Mouse (Mus musculus) hindbrain, embryonic 10.5 days (tissue): ENCODE data around the gene Trpm1. TPM values are rescaled to one million over a fixed set of nuclear protein-coding genes. Genes with fewer than 3 reads are reported as not detected.

ENCODE experiments used
- DNase-seq: peaks from one replicate; pipeline ENCODE4 v3.0.0-alpha.2; 2017; ENCODE audit warnings: low spot score
- H3K27ac ChIP-seq: fragments of 300-500 bp; sonication (generic); 2 replicates; pipeline ENCODE4 v1.5.1; 2016; ENCODE audit warnings: mild to moderate bottlenecking, moderate library complexity
- H3K27me3 ChIP-seq: fragments of 300-500 bp; sonication (generic); 2 replicates; pipeline ENCODE4 v1.6.1; 2016; ENCODE audit warnings: mild to moderate bottlenecking; ENCODE audit not compliant: poor library complexity, insufficient read depth, severe bottlenecking
- H3K36me3 ChIP-seq: fragments of 300-500 bp; sonication (generic); 2 replicates; pipeline ENCODE4 v1.6.1; 2016; ENCODE audit warnings: mild to moderate bottlenecking, moderate library complexity
- H3K4me1 ChIP-seq: fragments of 300-500 bp; sonication (generic); replicated peaks from 2 replicates; pipeline ENCODE4 v1.6.1; 2016; ENCODE audit warnings: mild to moderate bottlenecking
- H3K4me3 ChIP-seq: fragments of 300-500 bp; sonication (generic); 2 replicates; pipeline ENCODE4 v1.5.1; 2016; ENCODE audit warnings: mild to moderate bottlenecking, moderate library complexity
- H3K9me3 ChIP-seq: fragments of 300-500 bp; sonication (generic); 2 replicates; pipeline ENCODE4 v1.6.1; 2016; ENCODE audit warnings: mild to moderate bottlenecking, moderate library complexity
- WGBS: fragments of 180-500 bp; shearing (Covaris S2); methylation state at CpG from one replicate; pipeline ENCODE4 v1.1.7; 2016; 5-methylcytosine and 5-hydroxymethylcytosine counted together
- microRNA counts: library from miRNA; unstranded; fragments of <30 nt; microRNA quantifications from one replicate; lab custom pipeline; 2017
- polyA plus RNA-seq: library from polyadenylated mRNA; unstranded; fragments of >200 nt; fragmentation: Nextera tagmentation; extraction: Ambion mirVana; gene quantifications from 2 replicates; pipeline ENCODE4 v1.2.1, GENCODE M21; 2016

The Trpm1 gene
- polyA plus RNA-seq, 1 experiment from 2014 or later = 2.0 TPM

DNA sequence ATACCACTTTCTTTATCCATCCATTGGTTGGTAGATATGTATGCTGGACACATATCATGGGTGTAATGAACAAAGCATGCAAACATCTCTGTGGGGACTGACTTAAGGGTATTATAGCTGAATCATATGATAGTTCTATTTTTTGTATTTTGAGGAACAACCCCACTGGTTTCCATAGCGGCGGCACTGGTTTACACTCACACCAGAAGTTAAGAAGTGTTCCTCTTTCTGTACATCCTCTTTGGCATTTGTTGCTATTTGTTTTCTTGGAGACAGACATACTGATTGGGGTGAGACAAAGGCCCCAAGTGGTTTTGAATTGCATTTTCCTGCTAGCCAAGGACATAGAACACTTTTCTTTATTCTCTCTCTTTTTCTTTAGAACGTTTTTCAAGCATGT, 125.9 kb downstream of the Trpm1 start:
- no peaks in the 10 kb centered on the region for H3K27me3 ChIP-seq
- no peak overlapping the region for H3K27ac ChIP-seq
- H3K36me3 ChIP-seq = no peaks in the 10 kb centered on the region
- no peak for DNase-seq
- H3K4me3 ChIP-seq = no peak overlapping the region
- WGBS = 82% methylated on average over 3 of the region's 3 CpGs
- H3K9me3 ChIP-seq = no peaks in the 10 kb centered on the region
- peaks cover 11% of the 10 kb centered on the region for H3K4me1 ChIP-seq

DNA sequence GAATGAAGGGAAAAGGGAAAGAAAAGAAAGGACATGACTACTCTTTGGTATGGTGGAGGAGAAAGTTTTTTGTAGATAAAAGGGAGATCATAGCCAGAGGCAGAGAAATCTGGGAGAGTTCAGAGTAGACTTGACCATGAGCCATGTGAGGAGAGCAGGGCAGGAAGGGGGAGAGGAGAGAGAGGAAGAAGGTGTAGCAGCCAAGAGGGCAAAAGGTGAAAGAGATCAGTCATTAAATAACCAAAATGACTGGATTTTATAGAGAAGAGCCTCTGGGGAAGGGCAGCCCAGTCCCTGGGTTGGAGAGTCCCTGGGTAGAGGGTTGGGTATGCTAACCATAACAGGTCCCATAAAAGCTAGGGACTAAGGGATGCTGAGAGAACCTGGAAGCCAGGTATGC, 132.9 kb downstream of the Trpm1 start:
- peak overlapping the region; percentile 93 for H3K27ac ChIP-seq
- H3K27me3 ChIP-seq = no peaks in the 10 kb centered on the region
- H3K9me3 ChIP-seq = no peaks in the 10 kb centered on the region
- 0 out of 2 replicates have a peak, but pooled peaks cover 3% of the 10 kb centered on the region for H3K36me3 ChIP-seq
- peak overlapping the region; percentile 79 for H3K4me3 ChIP-seq
- no peak for DNase-seq
- peaks cover 22% of the 10 kb centered on the region for H3K4me1 ChIP-seq

DNA sequence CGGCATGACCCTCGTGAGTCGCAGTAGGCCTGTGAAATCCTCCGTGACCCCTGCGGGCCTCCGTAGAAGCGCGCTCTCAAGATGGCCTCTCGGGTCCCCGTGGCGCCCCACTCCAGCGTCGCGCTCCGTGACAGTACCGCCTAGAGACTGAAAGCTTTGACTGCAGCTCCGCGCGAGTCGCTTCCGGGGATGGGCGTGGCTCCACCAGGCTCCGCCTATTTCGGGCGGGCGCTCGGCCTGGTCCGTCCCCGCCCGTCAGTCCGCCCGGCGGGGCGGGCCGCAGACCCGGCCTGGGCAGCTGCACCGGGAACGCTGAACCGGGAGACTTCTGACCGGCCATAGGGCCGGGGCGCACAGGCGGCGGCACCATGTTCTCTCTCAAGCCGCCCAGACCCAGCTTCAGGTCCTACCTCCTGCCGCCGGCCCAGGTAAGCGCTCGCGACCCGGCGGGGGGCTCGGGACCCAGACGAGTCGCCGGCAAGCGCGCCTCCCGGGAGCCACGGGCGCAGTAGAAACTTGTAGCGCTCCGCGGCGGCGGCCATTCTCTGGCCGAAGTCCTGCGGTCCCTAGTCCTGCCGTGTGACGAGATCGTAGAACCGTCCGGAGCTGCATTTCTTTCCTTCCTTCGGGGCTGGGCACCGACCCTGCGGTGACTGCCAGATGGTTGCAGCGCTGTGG, 133.9 kb downstream of the Trpm1 start, which contains the start of gene Mtmr10:
Mtmr10 (plus strand) TSS at position 240 of the 678 bp plus-strand sequence.
- peaks cover 26% of the 10 kb centered on the region for H3K4me1 ChIP-seq
- H3K4me3 ChIP-seq = peak within 1 kb of the TSS; percentile 79
- H3K9me3 ChIP-seq = no peaks in the 10 kb centered on the region
- H3K27ac ChIP-seq = peak within 1 kb of the TSS; percentile 93
- DNase-seq = peak; percentile 97
- H3K27me3 ChIP-seq = no peaks in the 10 kb centered on the region
- H3K36me3 ChIP-seq = peaks cover 12% of the 10 kb centered on the region; the same call in 1 of the 2 replicates
- under 1% methylated on average over 77 of the region's 77 CpGs for WGBS

DNA sequence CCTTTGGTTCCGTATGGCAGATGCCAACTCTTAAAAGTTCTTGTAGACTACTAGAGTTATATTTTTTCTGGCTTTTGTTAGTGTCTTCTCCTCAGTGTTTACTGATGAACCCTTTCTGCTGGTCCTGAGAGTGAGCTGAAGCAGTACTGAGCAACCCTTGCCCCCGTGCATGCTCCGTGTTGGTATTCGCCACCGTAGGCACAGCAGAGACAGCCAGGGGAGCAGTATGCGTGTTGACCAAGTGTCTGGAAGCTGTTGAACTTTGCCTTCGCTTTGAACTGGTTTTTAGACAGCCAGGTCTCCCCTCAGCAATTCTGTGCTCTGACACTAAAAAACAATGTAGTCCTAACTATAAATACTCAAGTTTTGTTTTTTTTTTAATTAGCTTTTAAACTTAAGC, 135.8 kb downstream of the Trpm1 start:
- Histone ChIP-seq H3K36me3 (peaks cover 13% of the 10 kb centered on the region; the same call in 1 of the 2 replicates), H3K27ac (no peak overlapping the region), H3K4me1 (peaks cover 28% of the 10 kb centered on the region), H3K4me3 (no peak overlapping the region), H3K9me3 (no peaks in the 10 kb centered on the region), H3K27me3 (no peaks in the 10 kb centered on the region)
- WGBS = 92% methylated on average over 7 of the region's 7 CpGs
- DNase-seq = no peak

DNA sequence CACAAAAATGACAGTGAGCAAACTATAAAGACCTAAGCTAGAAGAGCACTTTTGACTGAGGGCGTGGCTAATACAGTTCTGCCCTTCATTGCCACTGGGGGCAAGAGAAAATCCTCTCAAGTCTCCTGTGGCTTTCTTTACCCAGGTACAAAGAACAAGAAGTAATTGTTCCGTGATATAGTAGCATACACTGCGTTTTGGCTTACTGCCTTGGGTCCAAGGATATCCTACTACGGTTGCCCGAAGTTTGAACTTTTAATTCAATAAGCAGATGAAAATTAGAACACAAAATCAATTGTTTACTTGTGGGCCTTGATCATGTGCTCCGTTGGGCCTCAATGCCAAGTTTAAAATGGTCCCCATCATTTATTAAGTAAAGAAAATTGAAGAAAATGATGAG, 136.8 kb downstream of the Trpm1 start:
- no peak overlapping the region for H3K27ac ChIP-seq
- 92% methylated on average over 6 of the region's 6 CpGs for WGBS
- DNase-seq = no peak
- H3K4me3 ChIP-seq = no peak overlapping the region
- no peaks in the 10 kb centered on the region for H3K9me3 ChIP-seq
- no peaks in the 10 kb centered on the region for H3K27me3 ChIP-seq
- H3K36me3 ChIP-seq = peaks cover 13% of the 10 kb centered on the region; the same call in 1 of the 2 replicates
- peaks cover 28% of the 10 kb centered on the region for H3K4me1 ChIP-seq

DNA sequence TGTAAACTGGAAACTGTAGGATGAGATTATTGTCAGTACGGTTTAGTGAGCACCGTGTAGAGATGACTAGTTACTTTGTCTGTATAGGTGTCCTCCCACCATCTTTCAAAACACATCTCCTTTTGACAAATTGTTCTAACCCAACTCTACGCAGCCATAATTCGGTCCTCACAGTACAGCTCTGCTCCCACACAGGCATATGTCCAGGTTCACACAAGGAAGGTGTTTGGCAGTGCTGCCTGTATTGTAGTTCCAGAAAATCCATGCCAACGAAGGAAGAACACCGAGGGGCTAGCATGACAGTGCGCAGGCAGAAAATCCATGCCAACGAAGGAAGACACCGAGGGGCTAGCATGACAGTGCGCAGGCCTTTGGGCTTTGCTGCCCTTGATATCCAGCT, 138.1 kb downstream of the Trpm1 start:
- H3K27ac ChIP-seq = no peak overlapping the region
- no peaks in the 10 kb centered on the region for H3K27me3 ChIP-seq
- peaks cover 31% of the 10 kb centered on the region for H3K4me1 ChIP-seq
- no peak for DNase-seq
- H3K4me3 ChIP-seq = no peak overlapping the region
- no peaks in the 10 kb centered on the region for H3K9me3 ChIP-seq
- WGBS = 95% methylated on average over 10 of the region's 10 CpGs
- peaks cover 13% of the 10 kb centered on the region; the same call in 1 of the 2 replicates for H3K36me3 ChIP-seq

DNA sequence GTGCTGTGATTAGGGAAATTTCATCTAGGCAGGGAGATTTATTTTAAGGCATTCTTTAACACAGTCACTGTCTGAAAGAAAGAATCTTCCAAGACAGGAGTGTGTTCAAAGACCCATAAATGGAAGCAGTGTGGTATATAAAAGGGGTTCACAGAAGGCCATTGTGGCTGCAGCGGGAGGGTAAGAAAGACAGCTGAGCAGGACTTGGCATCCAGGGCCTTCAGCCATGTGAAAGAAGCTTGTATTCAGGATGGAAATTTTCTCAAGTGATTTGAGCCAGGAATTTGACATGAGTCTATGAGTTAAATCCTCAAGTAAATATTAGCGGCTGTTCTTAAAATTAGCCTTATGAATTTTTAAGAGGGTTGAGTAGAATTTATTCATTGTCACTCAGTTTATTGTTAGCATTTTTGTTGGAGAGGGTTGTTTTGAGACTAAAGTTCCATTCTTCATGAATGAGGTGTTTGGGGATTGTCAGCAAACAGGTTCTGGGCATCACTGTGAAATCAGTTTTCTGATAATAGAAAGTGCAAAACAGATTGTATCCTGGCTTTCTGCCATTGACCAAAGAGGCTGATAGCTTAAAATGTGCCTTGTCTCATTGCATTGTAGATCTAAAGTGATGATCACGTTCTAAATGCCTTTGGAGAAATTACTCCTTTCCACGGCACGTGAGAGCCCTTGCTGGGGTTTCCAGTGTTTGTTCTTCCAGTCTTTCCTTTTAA, 142.8 kb downstream of the Trpm1 start:
- 63% methylated on average over 5 of the region's 5 CpGs for WGBS
- no peak overlapping the region for H3K4me3 ChIP-seq
- no peak for DNase-seq
- H3K27me3 ChIP-seq = no peaks in the 10 kb centered on the region
- H3K27ac ChIP-seq = no peak overlapping the region
- no peaks in the 10 kb centered on the region for H3K9me3 ChIP-seq
- peaks cover 33% of the 10 kb centered on the region for H3K36me3 ChIP-seq
- H3K4me1 ChIP-seq = peaks cover 19% of the 10 kb centered on the region; the same call in 1 of the 2 replicates

DNA sequence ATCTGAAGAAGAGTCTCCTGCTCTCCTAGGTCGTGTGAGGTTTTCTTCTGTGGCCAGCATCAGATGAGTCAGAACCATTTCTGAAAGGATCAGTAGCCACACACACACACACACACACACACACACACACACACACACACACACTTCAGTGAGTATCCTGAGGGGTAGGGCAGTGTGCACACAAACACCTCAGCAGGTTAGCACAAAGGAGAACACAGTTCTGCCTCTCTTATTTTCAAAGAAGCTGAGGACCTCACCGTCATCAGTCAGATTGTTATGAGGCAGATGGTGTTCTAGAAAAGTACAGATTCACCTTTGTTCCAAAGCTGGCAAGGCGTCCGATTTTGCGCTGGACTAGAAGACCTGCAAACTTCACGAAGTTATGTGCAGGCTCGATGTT, 156.6 kb downstream of the Trpm1 start:
- Histone ChIP-seq H3K4me1 (no peaks in the 10 kb centered on the region), H3K36me3 (peaks cover 50% of the 10 kb centered on the region), H3K9me3 (no peaks in the 10 kb centered on the region), H3K4me3 (no peak overlapping the region), H3K27me3 (no peaks in the 10 kb centered on the region), H3K27ac (peak overlapping the region; percentile 24; the same call in 1 of the 2 replicates)
- no peak for DNase-seq
- WGBS = 80% methylated on average over 7 of the region's 7 CpGs

DNA sequence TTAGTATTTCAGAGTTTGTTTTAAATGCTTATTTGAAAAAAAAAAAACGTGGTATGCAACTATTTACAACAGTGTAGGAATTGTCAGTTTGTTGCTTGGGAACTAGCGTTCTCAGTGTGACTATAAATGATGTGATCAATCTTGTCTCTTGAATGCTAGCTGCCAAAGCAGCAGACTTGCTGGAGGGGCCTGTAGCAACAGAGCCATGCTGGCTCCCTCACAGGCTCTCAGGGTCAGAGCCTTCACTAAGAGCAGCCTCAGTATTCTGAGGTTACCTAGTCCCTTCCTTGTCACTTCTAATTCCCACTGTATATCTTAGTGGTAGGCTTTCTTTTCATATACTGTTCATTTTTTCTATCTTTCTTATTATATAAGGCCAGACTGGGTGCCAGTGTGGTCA, 157.1 kb downstream of the Trpm1 start:
- Histone ChIP-seq H3K36me3 (peaks cover 54% of the 10 kb centered on the region), H3K27ac (peak overlapping the region; percentile 29; the same call in 1 of the 2 replicates), H3K4me3 (no peak overlapping the region), H3K9me3 (no peaks in the 10 kb centered on the region), H3K27me3 (no peaks in the 10 kb centered on the region), H3K4me1 (no peaks in the 10 kb centered on the region)
- no peak for DNase-seq
- 69% methylated on average over 2 of the region's 2 CpGs for WGBS

DNA sequence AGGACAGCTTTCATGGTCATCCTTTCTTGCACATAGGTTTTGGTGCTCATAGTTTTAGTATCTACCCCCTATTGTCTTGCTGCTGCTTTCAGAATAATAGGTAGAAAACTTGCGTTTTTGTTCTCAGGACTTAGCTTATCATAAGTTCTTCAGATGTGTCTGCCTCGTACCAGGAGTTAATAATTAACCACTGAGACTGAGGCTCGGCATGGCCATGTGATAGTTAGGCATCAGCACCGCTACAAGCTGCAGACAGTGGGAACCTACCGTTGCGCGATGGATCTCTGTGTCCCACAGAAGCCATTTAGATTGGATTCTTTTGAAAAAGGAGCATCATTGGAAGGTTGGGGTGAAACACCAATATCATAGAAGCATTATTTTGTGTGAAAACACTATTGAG, 159.2 kb downstream of the Trpm1 start:
- H3K27me3 ChIP-seq = no peaks in the 10 kb centered on the region
- H3K9me3 ChIP-seq = no peaks in the 10 kb centered on the region
- no peak overlapping the region for H3K4me3 ChIP-seq
- DNase-seq = no peak
- no peak overlapping the region for H3K27ac ChIP-seq
- no peaks in the 10 kb centered on the region for H3K4me1 ChIP-seq
- 90% methylated on average over 7 of the region's 7 CpGs for WGBS
- H3K36me3 ChIP-seq = peaks cover 66% of the 10 kb centered on the region

MicroRNA genes within 50 kb of the gene (microRNA counts, 519-probe panel; counts per million panel counts)
- microRNA mmu-miR-211 (lab: Ali Mortazavi, UCI) = 1,255 counts per million, percentile 77 among the panel's probes with 10 or more counts

Other genes with a start within 250 kb of the Trpm1 start
- not detected in 2 replicates for gene E030018B13Rik, start 237.0 kb upstream of the Trpm1 start, polyA plus RNA-seq
- 31.7 and 33.4 TPM in 2 replicates for gene Klf13, start 214.9 kb upstream of the Trpm1 start, polyA plus RNA-seq
- 11.9 and 13.1 TPM in 2 replicates for gene Mtmr10, start 133.8 kb downstream of the Trpm1 start, polyA plus RNA-seq
- 6.4 and 8.0 TPM in 2 replicates for gene Fan1, start 220.3 kb downstream of the Trpm1 start, polyA plus RNA-seq
- 27.2 and 46.7 TPM in 2 replicates for gene Mphosph10, start 238.4 kb downstream of the Trpm1 start, polyA plus RNA-seq
- gene Mcee, start 238.8 kb downstream of the Trpm1 start, polyA plus RNA-seq = 37.8 and 38.6 TPM in 2 replicates